Mouse (Mus musculus) megakaryocyte, embryonic 14.5 days (primary cell): ENCODE data around the gene Smg6.

Source experiments
- FLI1 ChIP-seq: IDR thresholded peaks from 2 replicates; pipeline ENCODE4 v1.6.1; 2012; ENCODE audit warnings: low read length, inconsistent platforms, mixed read lengths
- GATA1 ChIP-seq: IDR thresholded peaks from 3 replicates; pipeline ENCODE4 v1.6.1; 2012; ENCODE audit warnings: mixed read lengths, low read length, inconsistent platforms, borderline replicate concordance

DNA sequence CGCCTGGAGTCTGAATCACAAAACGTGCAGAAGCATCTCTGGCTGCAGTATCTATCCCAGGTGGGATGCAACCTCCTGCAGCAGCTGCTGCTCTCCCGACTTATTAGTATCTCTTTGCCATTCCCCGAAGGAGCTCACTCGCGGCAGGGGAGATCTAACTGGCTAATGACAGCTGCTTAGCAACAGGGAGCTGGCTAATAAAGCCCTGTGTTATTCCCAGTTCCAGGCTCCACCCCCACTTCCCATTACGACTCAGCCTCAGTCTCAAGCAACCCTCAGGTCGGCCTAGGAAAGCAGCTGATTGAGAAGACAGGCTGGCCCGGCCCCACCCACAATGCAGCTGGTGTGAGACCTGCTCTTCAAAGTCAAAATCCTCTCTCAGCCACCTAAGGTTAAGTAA lies 48.8 kb upstream of the Smg6 start:
- no peak for TF ChIP-seq GATA1
- TF ChIP-seq FLI1, result no peak
